Mouse (Mus musculus): ENCODE results near the gene Cnnm1. TPM values are rescaled to one million over a fixed set of nuclear protein-coding genes. Genes with fewer than 3 reads are reported as not detected.

Cnnm1 gene
- polyA plus RNA-seq, 1 experiment from 2014 or later, result 0.21 TPM

DNA sequence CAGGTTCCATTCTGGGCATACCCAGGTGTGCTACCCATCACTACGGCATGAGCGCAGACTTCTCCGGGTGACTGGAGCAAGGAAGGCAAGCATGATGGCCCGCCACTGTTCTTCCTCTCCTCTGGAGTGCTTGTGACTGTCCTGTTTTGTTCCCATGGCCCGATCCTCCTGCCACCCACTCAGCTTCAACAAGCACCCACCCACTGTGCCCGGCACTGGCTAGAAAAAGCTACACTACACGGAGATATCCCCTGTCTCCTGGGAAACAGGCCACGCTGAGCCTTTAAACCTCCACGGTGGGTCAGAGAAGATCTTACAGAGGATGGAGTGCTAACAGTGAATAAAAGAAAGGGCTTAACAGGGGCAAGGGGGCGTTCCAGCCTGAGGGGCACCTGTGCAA is 79.0 kb downstream of the Cnnm1 start:
- Histone ChIP-seq H3K36me3 (ENCODE audit: control insufficient read depth, insufficient read depth, low read length) (peaks cover 5% of the 10 kb centered on the region; the same call in 1 of the 2 replicates), H3K9me3 (ENCODE audit: control insufficient read depth, low read length) (no peaks in the 10 kb centered on the region), H3K9ac (ENCODE audit: low read depth, low read length) (no peak overlapping the region), H3K4me3 (ENCODE audit: low read depth, low read length) (no peak overlapping the region), H3K27me3 (replicated peaks; ENCODE audit: control insufficient read depth, insufficient read depth, low read length) (no peaks in the 10 kb centered on the region), H3K27ac (ENCODE audit: low read depth, low read length) (no peak overlapping the region), H3K4me1 (replicated peaks; ENCODE audit: control insufficient read depth, insufficient read depth, low read length) (peaks cover 19% of the 10 kb centered on the region), H3K4me2 (no peak overlapping the region)
- no peak for DNase-seq (ENCODE audit: low spot score)
- no peak for ATAC-seq (replicated peaks; ENCODE audit: low FRiP score)
- WGBS, result 91% methylated on average over 10 of the region's 10 CpGs

DNA sequence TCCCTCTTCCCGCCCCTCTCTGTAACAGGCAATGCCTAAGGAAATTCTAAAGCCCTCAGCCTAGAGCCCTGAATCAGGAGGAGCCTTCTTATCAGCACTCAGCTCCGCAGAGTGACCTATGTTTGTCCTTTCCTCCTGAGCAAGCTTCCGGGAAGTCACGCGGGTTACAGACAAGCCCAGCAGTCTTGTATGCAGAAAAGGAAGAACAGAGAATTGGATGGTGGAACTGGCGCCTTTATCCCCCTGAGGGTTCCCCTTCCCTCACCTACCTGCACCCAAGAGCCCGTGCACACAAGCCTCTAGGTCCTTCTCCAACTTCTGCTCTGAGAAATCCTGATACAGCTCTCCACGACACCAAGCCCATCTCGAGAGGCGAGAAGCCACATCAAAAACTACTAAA is 80.2 kb downstream of the Cnnm1 start:
- Histone ChIP-seq H3K4me3 (ENCODE audit: low read depth, low read length) (no peak overlapping the region), H3K36me3 (ENCODE audit: control insufficient read depth, insufficient read depth, low read length) (peaks cover 2% of the 10 kb centered on the region; the same call in 1 of the 2 replicates), H3K9ac (ENCODE audit: low read depth, low read length) (no peak overlapping the region), H3K9me3 (ENCODE audit: control insufficient read depth, low read length) (no peaks in the 10 kb centered on the region), H3K27ac (ENCODE audit: low read depth, low read length) (no peak overlapping the region), H3K27me3 (replicated peaks; ENCODE audit: control insufficient read depth, insufficient read depth, low read length) (no peaks in the 10 kb centered on the region), H3K4me2 (peak overlapping the region; percentile 32), H3K4me1 (replicated peaks; ENCODE audit: control insufficient read depth, insufficient read depth, low read length) (peaks cover 24% of the 10 kb centered on the region)
- WGBS, result 25% methylated on average over 9 of the region's 10 CpGs
- ATAC-seq (replicated peaks; ENCODE audit: low FRiP score) (no peak), DNase-seq (ENCODE audit: low spot score) (no peak)

DNA sequence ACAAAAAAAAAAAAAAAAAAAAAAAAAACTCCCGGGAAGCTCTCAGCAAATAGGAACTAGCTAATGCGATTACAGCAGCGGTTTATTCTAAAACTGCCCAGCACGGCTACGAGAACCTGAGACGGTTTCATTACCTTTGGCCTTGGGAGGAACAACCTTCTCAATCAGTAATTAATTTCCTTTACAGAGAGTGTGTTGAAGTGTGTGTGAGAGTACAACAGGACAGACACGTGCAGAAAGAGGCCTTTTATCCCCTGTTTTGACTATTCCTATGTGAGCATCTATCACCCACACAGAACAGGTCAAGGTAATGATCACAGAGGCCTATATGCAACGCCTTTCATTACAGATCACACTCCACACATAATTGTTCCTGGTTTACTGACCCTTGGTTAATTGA is 81.1 kb downstream of the Cnnm1 start:
- H3K4me1 ChIP-seq (replicated peaks; ENCODE audit: control insufficient read depth, insufficient read depth, low read length), result peaks cover 24% of the 10 kb centered on the region
- peak overlapping the region; percentile 32; the same call in 1 of the 2 replicates for H3K4me2 ChIP-seq
- no peaks in the 10 kb centered on the region for H3K27me3 ChIP-seq (replicated peaks; ENCODE audit: control insufficient read depth, insufficient read depth, low read length)
- no peak overlapping the region for H3K4me3 ChIP-seq (ENCODE audit: low read depth, low read length)
- ATAC-seq (replicated peaks; ENCODE audit: low FRiP score) (no peak), DNase-seq (ENCODE audit: low spot score) (no peak)
- WGBS, result 71% methylated on average over 8 of the region's 8 CpGs
- peaks cover 2% of the 10 kb centered on the region; the same call in 1 of the 2 replicates for H3K36me3 ChIP-seq (ENCODE audit: control insufficient read depth, insufficient read depth, low read length)
- no peaks in the 10 kb centered on the region for H3K9me3 ChIP-seq (ENCODE audit: control insufficient read depth, low read length)
- no peak overlapping the region for H3K9ac ChIP-seq (ENCODE audit: low read depth, low read length)
- H3K27ac ChIP-seq (ENCODE audit: low read depth, low read length), result no peak overlapping the region

DNA sequence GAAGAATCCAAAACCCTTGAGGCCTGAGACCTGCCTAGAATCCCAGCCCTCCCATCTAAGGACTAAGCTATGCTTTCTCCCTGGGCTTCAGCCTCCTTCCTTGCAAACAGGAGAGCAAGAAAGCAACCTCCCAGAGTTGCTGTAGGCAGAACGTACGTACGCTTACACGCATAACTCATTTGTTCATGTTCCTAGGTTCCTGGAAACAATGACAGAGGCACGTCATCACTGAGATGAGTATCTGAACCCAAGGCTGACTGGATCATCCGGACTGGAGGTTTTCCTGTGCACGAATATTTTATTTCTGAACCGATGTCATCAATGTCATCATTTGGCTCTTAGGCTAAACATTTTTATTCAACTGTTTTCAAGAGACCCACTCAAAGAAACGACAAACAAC is 81.8 kb downstream of the Cnnm1 start:
- DNase-seq (ENCODE audit: low spot score), result no peak
- H3K27me3 ChIP-seq (replicated peaks; ENCODE audit: control insufficient read depth, insufficient read depth, low read length), result no peaks in the 10 kb centered on the region
- H3K9ac ChIP-seq (ENCODE audit: low read depth, low read length), result no peak overlapping the region
- H3K4me1 ChIP-seq (replicated peaks; ENCODE audit: control insufficient read depth, insufficient read depth, low read length), result peaks cover 26% of the 10 kb centered on the region
- no peak overlapping the region for H3K4me3 ChIP-seq (ENCODE audit: low read depth, low read length)
- H3K36me3 ChIP-seq (ENCODE audit: control insufficient read depth, insufficient read depth, low read length), result peaks cover 2% of the 10 kb centered on the region; the same call in 1 of the 2 replicates
- no peaks in the 10 kb centered on the region for H3K9me3 ChIP-seq (ENCODE audit: control insufficient read depth, low read length)
- peak overlapping the region; percentile 14; the same call in 1 of the 2 replicates for H3K4me2 ChIP-seq
- no peak for ATAC-seq (replicated peaks; ENCODE audit: low FRiP score)
- no peak overlapping the region for H3K27ac ChIP-seq (ENCODE audit: low read depth, low read length)
- 83% methylated on average over 9 of the region's 9 CpGs for WGBS

DNA sequence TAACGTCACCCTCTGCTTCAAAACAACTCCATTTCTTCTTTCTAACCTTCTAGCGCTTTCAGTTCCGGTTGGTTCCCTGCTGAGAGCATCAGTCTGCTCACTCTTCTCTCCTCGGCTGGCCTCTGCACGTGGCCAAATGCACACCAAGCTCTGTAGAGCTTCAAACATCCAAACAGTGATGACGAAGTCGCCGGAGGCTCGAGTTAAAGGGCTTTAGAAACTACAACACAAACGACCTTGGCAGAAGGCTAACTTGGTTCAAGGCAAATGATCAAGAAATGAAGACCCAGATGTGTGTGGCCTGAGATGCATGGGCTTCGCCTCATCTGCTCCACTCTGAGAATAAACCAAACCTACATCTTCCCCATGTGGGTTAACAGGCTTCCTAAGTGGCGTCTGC is 83.3 kb downstream of the Cnnm1 start:
- DNase-seq (ENCODE audit: low spot score), result peak; percentile 47
- H3K4me2 ChIP-seq, result peak overlapping the region; percentile 88
- H3K9ac ChIP-seq (ENCODE audit: low read depth, low read length), result peak overlapping the region; percentile 81
- no peaks in the 10 kb centered on the region for H3K27me3 ChIP-seq (replicated peaks; ENCODE audit: control insufficient read depth, insufficient read depth, low read length)
- no peak for ATAC-seq (replicated peaks; ENCODE audit: low FRiP score)
- no peak overlapping the region for H3K27ac ChIP-seq (ENCODE audit: low read depth, low read length)
- peaks cover 27% of the 10 kb centered on the region for H3K4me1 ChIP-seq (replicated peaks; ENCODE audit: control insufficient read depth, insufficient read depth, low read length)
- WGBS, result 3% methylated on average over 12 of the region's 12 CpGs
- no peaks in the 10 kb centered on the region for H3K36me3 ChIP-seq (ENCODE audit: control insufficient read depth, insufficient read depth, low read length)
- H3K4me3 ChIP-seq (ENCODE audit: low read depth, low read length), result peak overlapping the region; percentile 74
- no peaks in the 10 kb centered on the region for H3K9me3 ChIP-seq (ENCODE audit: control insufficient read depth, low read length)

DNA sequence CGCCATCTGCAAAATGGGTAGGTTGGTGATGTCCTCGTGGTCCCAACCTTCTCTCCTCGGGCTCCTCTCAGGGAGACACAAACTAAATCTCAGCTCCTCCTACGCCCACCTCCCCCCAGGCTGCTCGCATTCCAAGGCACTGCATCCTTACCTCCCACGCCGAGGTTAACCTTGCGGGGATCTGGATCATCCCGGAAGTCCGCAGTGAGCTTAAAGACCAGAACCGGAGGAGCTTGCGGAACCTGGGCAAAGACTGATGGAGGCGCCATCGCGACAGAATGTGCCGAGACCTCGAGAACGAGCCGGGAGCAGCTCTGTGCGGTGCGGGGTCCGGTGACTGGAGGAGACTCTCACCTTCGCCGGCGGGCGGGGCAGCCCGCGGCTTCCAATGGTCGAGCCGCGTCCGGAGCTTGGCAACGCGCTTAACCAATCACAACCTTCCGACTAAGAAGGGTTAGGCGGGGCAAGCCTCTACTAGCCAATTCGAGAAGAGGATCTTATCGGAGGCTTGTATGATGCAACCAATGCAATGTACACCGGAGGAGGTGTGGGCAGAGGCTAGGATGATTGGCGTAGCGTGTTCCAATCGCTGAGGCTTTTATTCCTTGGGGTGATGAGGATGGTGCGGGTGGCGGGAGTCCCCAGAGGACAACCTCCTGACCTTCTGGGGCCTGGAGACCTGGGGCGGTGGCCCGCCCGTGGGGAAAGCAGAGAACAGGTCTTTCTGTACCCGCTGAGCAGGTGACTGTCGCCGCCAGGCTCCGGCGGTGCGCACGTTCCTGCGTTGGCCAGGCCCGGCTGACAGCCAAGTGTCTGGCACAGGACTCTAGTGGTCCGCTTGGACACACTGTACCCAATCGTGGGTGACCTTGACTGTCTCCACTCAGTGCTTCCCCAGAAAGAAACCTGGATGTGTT is 84.2 kb downstream of the Cnnm1 start, which contains the start of gene Got1:
TSS of gene Got1 (minus strand) at position 419 of the 917 bp plus-strand sequence.
- Histone ChIP-seq H3K9ac (ENCODE audit: low read depth, low read length) (peak within 1 kb of the TSS; percentile 81), H3K4me2 (peak within 1 kb of the TSS; percentile 88), H3K27me3 (replicated peaks; ENCODE audit: control insufficient read depth, insufficient read depth, low read length) (no peaks in the 10 kb centered on the region), H3K4me1 (replicated peaks; ENCODE audit: control insufficient read depth, insufficient read depth, low read length) (peaks cover 27% of the 10 kb centered on the region), H3K9me3 (ENCODE audit: control insufficient read depth, low read length) (no peaks in the 10 kb centered on the region), H3K27ac (ENCODE audit: low read depth, low read length) (0 out of 2 replicates have a peak within 1 kb of the TSS, but pooled peaks have one; percentile 33), H3K36me3 (ENCODE audit: control insufficient read depth, insufficient read depth, low read length) (no peaks in the 10 kb centered on the region), H3K4me3 (ENCODE audit: low read depth, low read length) (peak within 1 kb of the TSS; percentile 74)
- ATAC-seq (replicated peaks; ENCODE audit: low FRiP score), result peak; percentile 99
- WGBS, result under 1% methylated on average over 58 of the region's 58 CpGs
- peak; percentile 88 for DNase-seq (ENCODE audit: low spot score)

DNA sequence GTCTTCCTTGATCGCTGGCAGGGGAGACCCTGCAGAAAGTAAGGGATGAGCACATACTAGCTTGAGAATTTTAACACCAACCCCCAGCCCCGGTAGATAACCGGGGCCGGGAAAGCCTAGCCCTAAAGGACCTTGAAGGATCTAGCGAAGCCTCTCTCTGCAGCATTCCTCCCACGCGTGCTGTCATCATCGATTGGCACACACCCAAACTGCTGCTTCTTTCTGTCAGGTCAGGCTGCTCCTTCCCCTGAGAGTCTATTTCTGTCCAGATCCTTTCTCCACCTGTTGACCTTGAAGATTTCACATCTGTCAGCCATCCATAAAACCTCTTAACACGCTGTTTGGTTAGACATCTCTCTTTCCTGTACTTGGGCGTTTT is 84.9 kb downstream of the Cnnm1 start:
- Histone ChIP-seq H3K9ac (ENCODE audit: low read depth, low read length) (peak overlapping the region; percentile 81), H3K27ac (ENCODE audit: low read depth, low read length) (0 out of 2 replicates have a peak overlapping the region, but pooled peaks have one; percentile 21), H3K4me2 (peak overlapping the region; percentile 88), H3K27me3 (replicated peaks; ENCODE audit: control insufficient read depth, insufficient read depth, low read length) (no peaks in the 10 kb centered on the region), H3K9me3 (ENCODE audit: control insufficient read depth, low read length) (no peaks in the 10 kb centered on the region), H3K4me1 (replicated peaks; ENCODE audit: control insufficient read depth, insufficient read depth, low read length) (peaks cover 27% of the 10 kb centered on the region), H3K4me3 (ENCODE audit: low read depth, low read length) (peak overlapping the region; percentile 74), H3K36me3 (ENCODE audit: control insufficient read depth, insufficient read depth, low read length) (no peaks in the 10 kb centered on the region)
- ATAC-seq (replicated peaks; ENCODE audit: low FRiP score) (peak; percentile 4; the same call in 1 of the 2 replicates), DNase-seq (ENCODE audit: low spot score) (no peak)
- 13% methylated on average over 10 of the region's 10 CpGs for WGBS

DNA sequence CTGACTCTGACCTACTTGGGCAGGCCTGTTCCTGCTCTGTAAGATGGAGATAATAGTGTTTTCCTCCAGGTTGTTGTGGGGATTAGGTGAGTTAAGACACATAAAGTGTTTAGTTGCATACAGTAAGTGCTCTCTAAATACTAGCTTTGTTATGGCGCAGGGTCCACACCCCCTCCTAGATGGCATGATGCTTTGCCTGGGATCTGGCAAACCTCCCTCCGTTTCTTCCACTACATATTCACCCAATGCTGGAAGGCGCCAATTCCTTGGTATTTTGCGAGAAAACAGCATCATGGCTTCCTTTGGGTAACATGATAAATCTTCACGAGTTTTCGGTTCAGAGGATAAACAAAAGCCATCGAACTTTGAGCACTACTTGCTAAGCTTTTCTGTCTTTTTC is 85.3 kb downstream of the Cnnm1 start:
- no peak overlapping the region; the same call in 1 of the 2 replicates for H3K4me3 ChIP-seq (ENCODE audit: low read depth, low read length)
- 89% methylated on average over 7 of the region's 7 CpGs for whole genome bisulfite sequencing
- no peaks in the 10 kb centered on the region for H3K9me3 ChIP-seq (ENCODE audit: control insufficient read depth, low read length)
- no peaks in the 10 kb centered on the region for H3K36me3 ChIP-seq (ENCODE audit: control insufficient read depth, insufficient read depth, low read length)
- H3K27me3 ChIP-seq (replicated peaks; ENCODE audit: control insufficient read depth, insufficient read depth, low read length), result no peaks in the 10 kb centered on the region
- H3K4me1 ChIP-seq (replicated peaks; ENCODE audit: control insufficient read depth, insufficient read depth, low read length), result peaks cover 24% of the 10 kb centered on the region
- H3K27ac ChIP-seq (ENCODE audit: low read depth, low read length), result no peak overlapping the region
- H3K9ac ChIP-seq (ENCODE audit: low read depth, low read length), result peak overlapping the region; percentile 81; the same call in 1 of the 2 replicates
- H3K4me2 ChIP-seq, result peak overlapping the region; percentile 88; the same call in 1 of the 2 replicates
- ATAC-seq (replicated peaks; ENCODE audit: low FRiP score) (no peak), DNase-seq (ENCODE audit: low spot score) (no peak)

Measured in liver, embryonic 11.5 days (tissue).